Mouse (Mus musculus): ENCODE results near the gene Ppif. TPM values are rescaled to one million over a fixed set of nuclear protein-coding genes. Genes with fewer than 3 reads are reported as not detected.

The Ppif gene
- total RNA-seq, 1 experiment from 2014 or later, result 7.9 TPM

- no peak for ATAC-seq (replicated peaks; ENCODE audit: insufficient number of reproducible peaks, low FRiP score, low TSS enrichment, poor library complexity, severe bottlenecking)
Measured at GRCm38 (mm10) chr14:25749143-25749909, 55.4 kb downstream of the Ppif start.

Other genes starting within 250 kb of the Ppif start
- gene Zmiz1, start 235.0 kb upstream of the Ppif start, total RNA-seq (2017), result 18.2 to 63.6 TPM (median 22.9 TPM) in 3 replicates
- gene Zcchc24, start 74.9 kb downstream of the Ppif start, total RNA-seq (2017), result 10.5 to 11.8 TPM (median 10.9 TPM) in 3 replicates
- gene Anxa11, start 148.0 kb downstream of the Ppif start, total RNA-seq (2017), result 7.9 to 21.5 TPM (median 10.8 TPM) in 3 replicates
- not detected in 3 replicates for gene Plac9a, start 208.9 kb downstream of the Ppif start, total RNA-seq (2017)
- 2.8 to 14.1 TPM (median 6.1 TPM) in 3 replicates for gene Tmem254a, start 233.5 kb downstream of the Ppif start, total RNA-seq (2017)
- gene Cphx1, start 244.2 kb downstream of the Ppif start, total RNA-seq (2017), result 0.19 TPM in 1 of 3 replicates, not detected in the others